In the genomic region with DNA sequence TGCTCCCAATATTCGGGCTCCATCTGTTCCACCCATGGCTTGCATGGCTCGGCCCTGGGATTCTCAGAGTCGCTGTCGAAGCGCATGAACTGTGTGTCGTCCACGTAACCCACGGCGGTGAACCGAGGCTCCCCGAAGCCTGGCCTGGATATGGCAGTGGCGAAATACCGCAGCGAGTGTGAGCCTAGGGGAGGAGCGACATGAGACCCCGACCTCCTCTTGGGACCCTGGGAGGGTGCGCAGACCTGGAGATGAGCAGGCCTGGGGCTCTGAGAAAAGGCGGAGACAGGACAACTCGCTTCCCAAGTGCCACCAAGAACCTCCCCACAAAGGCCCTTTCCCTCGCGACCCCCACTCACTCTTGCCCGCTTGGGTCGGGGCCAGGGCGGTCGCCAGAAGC, we compare ENCODE assay signal across 17 mouse cellular contexts. TPM values are rescaled to one million over a fixed set of nuclear protein-coding genes. Genes with fewer than 3 reads are reported as not detected.
"Had no signal": no experiment of that assay in that cellular context is flagged by ENCODE, and none has a peak within 500 bp of the region (broad histone marks: within the 10 kb centered on the region; RNA-seq: fewer than 3 reads in every experiment).

No protein-coding gene starts in this region.

RNA-seq across cellular contexts. Expression of a gene that starts 0.2 kb away (rescaled TPM):
- polyA plus RNA-seq: heart, embryonic 10.5 days; heart, embryonic 12.5 days; heart, embryonic 14.5 days; hindbrain, embryonic 10.5 days; hindbrain, embryonic 12.5 days; hindbrain, embryonic 16.5 days; kidney, embryonic 14.5 days; kidney, embryonic 16.5 days; limb, embryonic 10.5 days; limb, embryonic 13.5 days; limb, embryonic 15.5 days; liver, adult 2 months; liver, embryonic 12.5 days had no signal

RNA-seq across cellular contexts. Expression of a gene that starts 15.2 kb away (rescaled TPM):
- polyA plus RNA-seq: gonadal fat pad, adult 2 months; heart, embryonic 10.5 days; heart, embryonic 12.5 days; heart, embryonic 14.5 days; heart, embryonic 16.5 days; hindbrain, embryonic 10.5 days; hindbrain, embryonic 12.5 days; hindbrain, embryonic 14.5 days; hindbrain, embryonic 16.5 days; kidney, embryonic 14.5 days; kidney, embryonic 16.5 days; limb, embryonic 10.5 days; limb, embryonic 13.5 days; limb, embryonic 15.5 days; liver, embryonic 12.5 days; liver, embryonic 14.5 days had no signal
